Mouse (Mus musculus) heart, adult 2 months (tissue): ENCODE results near the gene Acot7.

ENCODE experiments used
- CTCF ChIP-seq: fragments of 200-600 bp; IDR thresholded peaks from 2 replicates; pipeline ENCODE4 v1.8.1; 2022; ENCODE audit warnings: antibody characterized with exemption, mild to moderate bottlenecking, moderate library complexity
- EP300 ChIP-seq: fragments of 200-500 bp; IDR thresholded peaks from 2 replicates; pipeline ENCODE4 v1.6.1; 2011; ENCODE audit warnings: low read depth, low read length, control low read depth; ENCODE audit not compliant: insufficient read depth

DNA sequence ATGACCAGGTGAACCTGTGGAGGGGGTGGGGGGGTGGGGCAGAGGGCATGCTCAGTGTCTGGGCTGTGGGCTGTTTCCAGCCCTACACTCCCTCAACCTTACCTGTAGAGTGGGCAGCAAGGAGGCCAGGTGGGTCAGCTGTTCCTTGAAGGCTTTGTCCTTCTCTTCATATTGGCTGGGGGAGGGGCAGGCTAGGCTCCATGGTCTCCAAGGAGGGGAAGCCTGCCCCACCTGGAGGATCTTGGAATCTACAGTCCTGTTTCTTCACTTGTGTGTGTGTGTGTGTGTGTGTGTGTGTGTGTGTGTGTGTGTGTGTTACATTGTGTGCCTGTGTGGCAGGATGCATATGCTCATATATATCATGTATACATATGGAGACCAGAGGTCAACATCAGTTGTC, 136.0 kb downstream of the Acot7 start:
- TF ChIP-seq EP300 (no peak), CTCF (peak; percentile 17; the same call in 1 of the 2 replicates)
